Mouse (Mus musculus) granulocyte monocyte progenitor cell, adult 5-6 weeks (primary cell): ENCODE data around the gene Tpk1. TPM values are rescaled to one million over a fixed set of nuclear protein-coding genes. Genes with fewer than 3 reads are reported as not detected.

Experiments
- ATAC-seq: replicated peaks from 2 replicates; pipeline ENCODE4 v1.8.0; 2016; ENCODE audit warnings: mild to moderate bottlenecking, moderate TSS enrichment, inconsistent platforms; ENCODE audit not compliant: poor library complexity, severe bottlenecking
- total RNA-seq, 2 experiments: library from RNA; stranded (forward) in 1 of 2; stranded (reverse) in 1 of 2; fragments of 200-712, 200-1000 nt in 1 of 2; fragments of >200 nt in 1 of 2; fragmentation: Nextera tagmentation in 1 of 2; gene quantifications; 2 replicates each; pipeline ENCODE4 v1.2.3; 2014 to 2017

Gene Tpk1
- total RNA-seq, 2 experiments from 2014 or later = 3.0 to 4.0 TPM

DNA sequence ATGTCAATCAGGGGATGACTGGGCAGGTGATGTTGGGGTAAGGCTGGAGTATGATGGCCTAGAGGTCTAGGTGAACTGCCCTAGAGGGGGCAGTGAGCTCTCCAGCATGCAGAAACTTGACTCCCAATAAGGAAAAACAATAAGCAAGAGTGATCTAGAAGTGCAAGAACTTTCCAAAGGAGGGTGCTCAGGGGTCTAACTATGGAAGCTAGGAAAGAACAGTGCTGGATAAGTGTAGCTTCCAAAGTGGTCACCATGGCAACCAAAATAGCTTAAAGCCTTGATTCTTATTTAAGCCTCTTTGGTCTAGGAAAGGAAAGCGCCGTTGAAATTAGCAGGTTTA lies 368.6 kb downstream of the Tpk1 start:
- ATAC-seq = no peak

- peak; percentile 50 for ATAC-seq
Measured at GRCm38 (mm10) chr6:43296798-43297507, 369.1 kb downstream of the Tpk1 start.

DNA sequence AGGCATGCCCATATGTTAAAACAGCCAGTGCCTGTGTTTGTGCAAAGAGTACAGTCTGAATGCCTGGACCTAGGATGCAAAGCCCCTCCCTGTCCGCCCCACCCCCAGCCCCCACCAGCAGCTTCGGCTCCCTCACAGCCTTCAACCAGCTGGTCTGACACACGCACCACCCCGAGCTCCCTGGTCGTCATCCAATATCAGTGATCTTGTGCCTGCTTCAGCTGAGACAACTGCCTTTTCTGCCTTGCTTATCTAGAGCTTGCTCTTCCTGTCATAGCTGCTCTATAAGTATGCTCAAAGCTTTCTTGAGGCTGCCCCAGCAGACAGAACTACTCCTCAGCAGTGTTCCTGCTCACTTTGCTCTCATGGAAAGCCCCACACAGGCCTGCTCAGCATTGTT lies 370.2 kb downstream of the Tpk1 start:
- ATAC-seq = no peak
